Mouse (Mus musculus) G1E (cell line): ENCODE data around the gene Il2rb. TPM values are rescaled to one million over a fixed set of nuclear protein-coding genes. Genes with fewer than 3 reads are reported as not detected.

ENCODE experiments used
- ATAC-seq: 2 replicates; pipeline ENCODE4 v1.8.0; 2016; ENCODE audit warnings: mild to moderate bottlenecking; ENCODE audit not compliant: insufficient number of reproducible peaks, poor library complexity, low FRiP score, severe bottlenecking; ENCODE audit errors: extremely low read depth
- DNase-seq: peaks from one replicate; pipeline ENCODE4 v3.0.0; 2012; ENCODE audit warnings: low spot score
- H3K27me3 ChIP-seq: 2 replicates; pipeline ENCODE4 v1.6.1; 2012; ENCODE audit warnings: mild to moderate bottlenecking, low read length, inconsistent platforms; ENCODE audit not compliant: insufficient read depth
- H3K36me3 ChIP-seq: replicated peaks from 2 replicates; pipeline ENCODE3; 2012; ENCODE audit warnings: mild to moderate bottlenecking, inconsistent platforms
- H3K4me1 ChIP-seq: 2 replicates; pipeline ENCODE4 v1.6.1; 2012; ENCODE audit warnings: low read depth, low read length, inconsistent platforms, mixed read lengths; ENCODE audit not compliant: insufficient read depth
- H3K4me3 ChIP-seq: 2 replicates; pipeline ENCODE4 v1.5.1; 2012; ENCODE audit warnings: low read depth, mild to moderate bottlenecking, inconsistent platforms, low read length, moderate library complexity, mixed read lengths
- H3K9me3 ChIP-seq: replicated peaks from 2 replicates; pipeline ENCODE4 v1.6.1; 2012; ENCODE audit warnings: inconsistent platforms
- CTCF ChIP-seq: IDR thresholded peaks from 2 replicates; pipeline ENCODE4 v1.5.1; 2012; ENCODE audit warnings: low read depth, low read length, inconsistent platforms, mixed read lengths
- GATA1 ChIP-seq: IDR thresholded peaks from 2 replicates; pipeline ENCODE4 v1.6.1; 2012; ENCODE audit warnings: borderline replicate concordance, low read length, inconsistent platforms, mixed read lengths
- GATA2 ChIP-seq: IDR thresholded peaks from 2 replicates; pipeline ENCODE4 v1.6.1; 2012; ENCODE audit warnings: low read depth, low read length, inconsistent platforms, borderline replicate concordance
- POLR2AphosphoS5 ChIP-seq: IDR thresholded peaks from 2 replicates; pipeline ENCODE4 v1.6.1; 2012; ENCODE audit warnings: low read depth, low read length, inconsistent platforms; ENCODE audit not compliant: insufficient replicate concordance
- TAL1 ChIP-seq: conservative IDR thresholded peaks from 2 replicates; pipeline ENCODE4 v1.6.1; 2012; ENCODE audit warnings: low read depth, low read length, inconsistent platforms, mixed read lengths
- polyA plus RNA-seq: library from polyadenylated mRNA; stranded (reverse); fragments of >175 nt; gene quantifications from 2 replicates; pipeline ENCODE4 v1.2.3, GENCODE M21; 2012
- total RNA-seq, 2 experiments: library from RNA; stranded (forward) in 1 of 2; stranded (reverse) in 1 of 2; fragments of 200-1000 nt in 1 of 2; fragments of >200 nt in 1 of 2; fragmentation: Nextera tagmentation in 1 of 2; gene quantifications; 2 replicates each; pipeline ENCODE4 v1.2.3; 2014 to 2017

The Il2rb gene
- total and polyA plus RNA-seq, 3 experiments, result 0.05 TPM; not detected in 2

- peaks cover 54% of the 10 kb centered on the region for H3K4me1 ChIP-seq
Measured at GRCm38 (mm10) chr15:78449131-78449530, 45.9 kb downstream of the Il2rb start.

DNA sequence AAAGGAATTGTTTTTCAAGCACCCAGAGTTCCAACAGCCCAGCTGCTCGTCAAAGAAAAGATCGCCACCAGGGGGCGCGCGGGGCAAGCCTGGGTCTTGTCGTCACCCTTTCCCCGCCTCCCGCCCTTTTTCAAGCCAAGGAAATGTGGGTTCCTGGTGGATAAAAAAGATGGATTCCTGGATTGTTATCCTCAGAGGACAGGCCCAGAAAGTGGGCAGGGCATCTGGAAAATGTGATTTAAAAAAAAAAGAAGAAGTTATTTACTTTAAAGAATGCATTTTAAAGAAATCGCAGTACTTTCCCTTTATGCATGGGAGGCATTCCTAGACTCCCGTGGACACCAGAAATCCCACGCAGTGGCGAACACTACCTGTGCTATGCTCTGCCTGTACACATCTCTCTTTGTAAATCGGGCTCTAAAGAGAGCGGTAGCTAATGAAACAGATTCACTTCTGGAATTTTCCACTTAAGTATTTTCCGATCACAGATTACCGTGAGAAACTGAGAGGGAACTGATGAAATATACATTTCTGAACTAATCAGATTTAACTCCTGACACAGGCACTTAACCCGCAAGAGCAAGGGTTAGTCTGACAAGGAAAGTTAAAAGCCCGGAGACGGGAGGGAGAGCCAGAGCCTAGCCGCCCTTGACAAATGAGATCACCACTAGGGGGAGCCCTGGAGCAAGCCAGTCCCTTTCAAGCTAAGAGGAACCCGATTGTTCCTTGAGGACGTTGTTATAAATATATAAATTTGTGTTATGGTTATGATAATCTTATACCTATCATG, 47.1 kb downstream of the Il2rb start:
- Histone ChIP-seq H3K4me3 (peak overlapping the region; percentile 39; the same call in 1 of the 2 replicates), H3K27me3 (peaks cover 41% of the 10 kb centered on the region), H3K36me3 (no peaks in the 10 kb centered on the region), H3K9me3 (no peaks in the 10 kb centered on the region), H3K4me1 (peaks cover 55% of the 10 kb centered on the region)
- peak; percentile 70 for DNase-seq
- ATAC-seq, result no peak
- TF ChIP-seq GATA1 (no peak), GATA2 (no peak), CTCF (peak; percentile 77), POLR2AphosphoS5 (no peak), TAL1 (no peak)

More at GRCm38 (mm10) chr15:78449131-78449530, 45.9 kb downstream of the Il2rb start:
- ATAC-seq (peak; percentile 28; the same call in 1 of the 2 replicates), DNase-seq (no peak)
- no peaks in the 10 kb centered on the region for H3K36me3 ChIP-seq
- peak overlapping the region; percentile 11; the same call in 1 of the 2 replicates for H3K4me3 ChIP-seq
- TF ChIP-seq GATA2 (no peak), GATA1 (no peak), POLR2AphosphoS5 (no peak), CTCF (no peak)
- no peaks in the 10 kb centered on the region for H3K9me3 ChIP-seq
- H3K27me3 ChIP-seq, result peaks cover 37% of the 10 kb centered on the region

DNA sequence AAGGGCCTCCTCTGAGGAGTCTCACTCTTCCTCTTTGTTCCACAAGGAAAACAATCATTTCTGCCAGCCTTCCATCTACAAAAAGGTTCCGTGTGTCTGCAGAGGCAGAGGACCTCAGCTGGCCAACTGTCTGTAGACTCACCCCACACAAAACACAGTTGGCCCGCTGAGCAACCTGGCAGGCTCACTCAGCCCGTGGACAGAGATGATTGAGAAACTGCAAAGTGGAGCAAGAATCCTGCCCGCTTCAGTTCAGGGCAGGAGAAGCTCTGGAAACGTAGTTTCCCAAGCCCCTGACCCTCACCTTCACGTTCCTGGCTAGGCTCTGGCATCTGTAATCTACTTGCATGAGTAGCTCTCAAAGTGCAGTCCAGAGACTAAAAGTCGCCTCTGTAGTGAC, 48.0 kb downstream of the Il2rb start:
- DNase-seq, result no peak
- H3K27me3 ChIP-seq, result peaks cover 41% of the 10 kb centered on the region
- no peak overlapping the region for H3K4me3 ChIP-seq
- no peaks in the 10 kb centered on the region for H3K9me3 ChIP-seq
- ATAC-seq, result no peak
- TF ChIP-seq GATA2, result no peak
- TF ChIP-seq TAL1, result no peak
- TF ChIP-seq CTCF, result no peak
- no peak for TF ChIP-seq GATA1
- no peaks in the 10 kb centered on the region for H3K36me3 ChIP-seq
- H3K4me1 ChIP-seq, result peaks cover 47% of the 10 kb centered on the region

DNA sequence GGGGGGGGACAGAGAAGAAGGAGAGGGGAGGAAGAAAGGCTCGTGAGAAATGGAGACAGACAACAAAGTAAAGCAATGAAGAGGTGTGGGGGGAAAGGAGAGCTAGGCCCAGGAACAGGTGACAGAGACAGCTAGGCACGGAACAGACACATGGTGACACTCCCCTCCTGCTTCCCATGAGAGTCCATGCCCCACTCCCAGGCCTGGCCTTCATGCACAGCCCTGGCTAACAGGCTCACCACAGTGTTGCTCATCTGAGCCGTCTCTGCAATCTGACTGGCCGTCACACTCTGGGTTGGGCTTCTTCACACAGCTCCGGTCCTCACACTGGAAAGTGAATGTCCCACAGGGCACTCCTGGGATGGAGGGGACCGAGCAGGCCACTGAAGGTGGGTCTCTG, 51.2 kb downstream of the Il2rb start:
- ATAC-seq (no peak), DNase-seq (no peak)
- Histone ChIP-seq H3K27me3 (peaks cover 68% of the 10 kb centered on the region), H3K9me3 (no peaks in the 10 kb centered on the region), H3K4me1 (peaks cover 22% of the 10 kb centered on the region), H3K36me3 (no peaks in the 10 kb centered on the region), H3K4me3 (no peak overlapping the region)
- TF ChIP-seq TAL1, result no peak
- no peak for TF ChIP-seq CTCF
- TF ChIP-seq GATA2, result no peak
- no peak for TF ChIP-seq POLR2AphosphoS5
- no peak for TF ChIP-seq GATA1

- TF ChIP-seq GATA1, result no peak
- no peak for TF ChIP-seq GATA2
- no peak for TF ChIP-seq POLR2AphosphoS5
- no peak for TF ChIP-seq CTCF
- TF ChIP-seq TAL1, result no peak
- ATAC-seq (no peak), DNase-seq (no peak)
- peaks cover 84% of the 10 kb centered on the region for H3K27me3 ChIP-seq
- peak overlapping the region; percentile 33; the same call in 1 of the 2 replicates for H3K4me3 ChIP-seq
- H3K36me3 ChIP-seq, result no peaks in the 10 kb centered on the region
- no peaks in the 10 kb centered on the region for H3K9me3 ChIP-seq
- peaks cover 18% of the 10 kb centered on the region for H3K4me1 ChIP-seq
Measured at GRCm38 (mm10) chr15:78442231-78442630, 52.8 kb downstream of the Il2rb start.

- H3K36me3 ChIP-seq, result no peaks in the 10 kb centered on the region
- no peaks in the 10 kb centered on the region for H3K9me3 ChIP-seq
- peaks cover 96% of the 10 kb centered on the region for H3K27me3 ChIP-seq
- ATAC-seq (no peak), DNase-seq (no peak)
- peaks cover 37% of the 10 kb centered on the region for H3K4me1 ChIP-seq
- TF ChIP-seq CTCF (no peak), GATA2 (no peak), POLR2AphosphoS5 (no peak), GATA1 (no peak), TAL1 (no peak)
- H3K4me3 ChIP-seq, result no peak overlapping the region
Measured at GRCm38 (mm10) chr15:78438973-78439372, 56.1 kb downstream of the Il2rb start.
